Mouse (Mus musculus): ENCODE measurements around the gene Scyl1. TPM values are rescaled to one million over a fixed set of nuclear protein-coding genes. Genes with fewer than 3 reads are reported as not detected.
A peak's percentile ranks its signal among the peaks of the same experiment; 100 is the strongest.

Gene Scyl1
- total and polyA plus RNA-seq, 3 experiments, result 36.0 to 64.1 TPM; not detected in 1

- no peak for TF ChIP-seq USF1 (IDR thresholded peaks at IDR 0.05; ENCODE audit: low read depth, low read length)
- no peak for TF ChIP-seq NRF1 (IDR thresholded peaks at IDR 0.05; ENCODE audit: insufficient read depth, low read depth, low read length, poor library complexity, severe bottlenecking)
- TF ChIP-seq BHLHE40 (IDR thresholded peaks at IDR 0.05; ENCODE audit: borderline replicate concordance, low read depth, low read length), result no peak
- 0 out of 2 replicates have a peak, but pooled peaks have one; percentile 64 for TF ChIP-seq MYC (IDR thresholded peaks at IDR 0.05; ENCODE audit: low read depth, low read length)
- TF ChIP-seq NELFE (IDR thresholded peaks at IDR 0.05; ENCODE audit: low read depth, low read length), result no peak
- 0 out of 2 replicates have a peak, but pooled peaks have one; percentile 33 for TF ChIP-seq ZMIZ1 (IDR thresholded peaks at IDR 0.05; ENCODE audit: low read depth, low read length)
- peak; percentile 94 for TF ChIP-seq POLR2AphosphoS5 (IDR thresholded peaks at IDR 0.05; ENCODE audit: borderline replicate concordance, low read depth, low read length)
- 0 out of 2 replicates have a peak, but pooled peaks have one; percentile 10 for TF ChIP-seq SMC3 (IDR thresholded peaks at IDR 0.05; ENCODE audit: low read depth, low read length)
- no peak for TF ChIP-seq KAT2A (conservative IDR thresholded peaks at IDR 0.05; ENCODE audit: low read depth, low read length)
- TF ChIP-seq JUND (IDR thresholded peaks at IDR 0.05; ENCODE audit: low read depth, low read length), result no peak
- no peak for TF ChIP-seq ELF1 (IDR thresholded peaks at IDR 0.05; ENCODE audit: low read depth, low read length)
- no peak for TF ChIP-seq MYB (IDR thresholded peaks at IDR 0.05; ENCODE audit: low read depth, low read length)
- TF ChIP-seq CHD2 (IDR thresholded peaks at IDR 0.05; ENCODE audit: low read length), result no peak
- TF ChIP-seq ZKSCAN1 (IDR thresholded peaks at IDR 0.05; ENCODE audit: low read depth, low read length), result no peak
- no peak for TF ChIP-seq CTCF (IDR thresholded peaks at IDR 0.05 in 2 of 3, conservative IDR thresholded peaks at IDR 0.05 in 1 of 3; ENCODE audit: control insufficient read depth in 1 of 3, insufficient read depth in 1 of 3, low read depth in 2 of 3, low read length in 3 of 3, poor library complexity in 1 of 3, severe bottlenecking in 1 of 3)
- no peak for TF ChIP-seq GATA1 (IDR thresholded peaks at IDR 0.05; ENCODE audit: low read depth, low read length)
- 0 out of 2 replicates have a peak, but pooled peaks have one; percentile 21 for TF ChIP-seq HCFC1 (IDR thresholded peaks at IDR 0.05; ENCODE audit: low read depth, low read length)
- TF ChIP-seq ZNF384 (IDR thresholded peaks at IDR 0.05; ENCODE audit: low read depth, low read length), result no peak
- TF ChIP-seq ZC3H11A (IDR thresholded peaks at IDR 0.05; ENCODE audit: low read depth, low read length), result no peak
- TF ChIP-seq EP300 (IDR thresholded peaks at IDR 0.05; ENCODE audit: low read depth in 1 of 2, low read length in 2 of 2), result no peak
Observed at GRCm38 (mm10) chr19:5800632-5801431, 29.6 kb upstream of the Scyl1 start (continued).

GRCm38 (mm10) chr19:5800350-5800631, 29.1 kb upstream of the Scyl1 start:
- H3K9me3 ChIP-seq (replicated peaks; ENCODE audit: insufficient read depth, low read length), result no peaks in the 10 kb centered on the region
- peak overlapping the region; percentile 90 for H3K9ac ChIP-seq (ENCODE audit: control insufficient read depth, low read depth, low read length, poor library complexity, severe bottlenecking)
- peaks cover 52% of the 10 kb centered on the region for H3K79me2 ChIP-seq (ENCODE audit: control insufficient read depth, insufficient read depth, low read length, poor library complexity)
- peak overlapping the region; percentile 98 for H3K27ac ChIP-seq (ENCODE audit: control insufficient read depth, low read depth, low read length)
- H3K27me3 ChIP-seq (ENCODE audit: control insufficient read depth in 1 of 2, insufficient read depth in 2 of 2, low read length in 2 of 2), result no peaks in the 10 kb centered on the region
- H3K4me1 ChIP-seq (ENCODE audit: control insufficient read depth in 1 of 2, insufficient read depth in 2 of 2, low read length in 2 of 2), result peaks cover 0 to 31% of the 10 kb centered on the region in 2 experiments; a peak in 2 of 4 replicates
- peak overlapping the region; percentile 58 to 84 for H3K4me3 ChIP-seq (ENCODE audit: control insufficient read depth in 1 of 2, insufficient read depth in 1 of 2, low read depth in 2 of 2, low read length in 2 of 2)
- no peak for DNase-seq (ENCODE audit: low read depth, low spot score)
- H3K36me3 ChIP-seq (ENCODE audit: control insufficient read depth in 1 of 2, insufficient read depth in 2 of 2, low read length in 2 of 2), result peaks cover 15 to 36% of the 10 kb centered on the region in 2 experiments
- peak; percentile 6; the same call in 1 of the 2 replicates for TF ChIP-seq SIN3A (IDR thresholded peaks at IDR 0.05; ENCODE audit: low read length)
- TF ChIP-seq ETS1 (IDR thresholded peaks at IDR 0.05; ENCODE audit: low read depth, low read length), result no peak; the same call in 1 of the 2 replicates
- TF ChIP-seq CTCF (IDR thresholded peaks at IDR 0.05 in 2 of 3, conservative IDR thresholded peaks at IDR 0.05 in 1 of 3; ENCODE audit: control insufficient read depth in 1 of 3, insufficient read depth in 1 of 3, low read depth in 2 of 3, low read length in 3 of 3, poor library complexity in 1 of 3, severe bottlenecking in 1 of 3), result no peak
- TF ChIP-seq RCOR1 (IDR thresholded peaks at IDR 0.05; ENCODE audit: low read depth, low read length), result peak; percentile 5; the same call in 1 of the 2 replicates
